Mouse (Mus musculus) C2C12 (cell line): ENCODE measurements around the gene Ubald1.

ENCODE experiments used
- CTCF ChIP-seq: IDR thresholded peaks from one replicate; pipeline ENCODE4 v1.5.1; 2011; ENCODE audit not compliant: control insufficient read depth, insufficient read depth, insufficient read length
- USF1 ChIP-seq: IDR thresholded peaks from one replicate; pipeline ENCODE4 v1.6.1; 2011; ENCODE audit warnings: low read depth, mild to moderate bottlenecking, control low read depth, moderate library complexity

GRCm38 (mm10) chr16:4871926-4872325 is 8.2 kb downstream of the Ubald1 start:
- TF ChIP-seq CTCF (no peak), USF1 (no peak)
